Mouse (Mus musculus) heart, embryonic 15.5 days (tissue): ENCODE measurements around the gene Ccdc113. TPM values are rescaled to one million over a fixed set of nuclear protein-coding genes. Genes with fewer than 3 reads are reported as not detected.

Source experiments
- ATAC-seq: fragments of 200-750 bp; cut with Nextera tagmentation; replicated peaks from 2 replicates; pipeline ENCODE4 v1.8.0; 2017; ENCODE audit warnings: low read depth, moderate TSS enrichment; ENCODE audit not compliant: insufficient number of reproducible peaks, insufficient read depth, low FRiP score
- H3K27ac ChIP-seq: fragments of 300-500 bp; sonication (generic); 2 replicates; pipeline ENCODE4 v1.5.1; 2015; ENCODE audit warnings: mild to moderate bottlenecking, inconsistent platforms
- H3K27me3 ChIP-seq: fragments of 300-500 bp; sonication (generic); 2 replicates; pipeline ENCODE4 v1.6.1; 2015; ENCODE audit warnings: inconsistent platforms
- H3K36me3 ChIP-seq: fragments of 300-500 bp; sonication (generic); 2 replicates; pipeline ENCODE4 v1.6.1; 2015; ENCODE audit warnings: mild to moderate bottlenecking, inconsistent platforms
- H3K4me1 ChIP-seq: fragments of 300-500 bp; sonication (generic); replicated peaks from 2 replicates; pipeline ENCODE4 v1.6.1; 2015; ENCODE audit warnings: inconsistent platforms
- H3K4me2 ChIP-seq: fragments of 300-500 bp; sonication (generic); 2 replicates; pipeline ENCODE4 v1.6.1; 2015; ENCODE audit warnings: inconsistent platforms, mild to moderate bottlenecking, moderate library complexity
- H3K4me3 ChIP-seq: fragments of 300-500 bp; sonication (generic); 2 replicates; pipeline ENCODE4 v1.5.1; 2015; ENCODE audit warnings: mild to moderate bottlenecking, inconsistent platforms
- H3K9ac ChIP-seq: fragments of 300-500 bp; sonication (generic); 2 replicates; pipeline ENCODE4 v1.6.1; 2015; ENCODE audit warnings: mild to moderate bottlenecking, inconsistent platforms
- H3K9me3 ChIP-seq: fragments of 300-500 bp; sonication (generic); replicated peaks from 2 replicates; pipeline ENCODE4 v1.6.1; 2016; ENCODE audit warnings: inconsistent platforms
- WGBS: fragments of 180-500 bp; shearing (Covaris S2); methylation state at CpG from one replicate; pipeline ENCODE4 v1.1.7; 2015; ENCODE audit warnings: mixed read lengths; 5-methylcytosine and 5-hydroxymethylcytosine counted together
- polyA plus RNA-seq: library from polyadenylated mRNA; unstranded; fragments of >200 nt; fragmentation: Nextera tagmentation; extraction: Ambion mirVana; gene quantifications from 2 replicates; pipeline ENCODE4 v1.2.1, GENCODE M21; 2015

Gene Ccdc113
- polyA plus RNA-seq, 1 experiment from 2014 or later, result 2.9 TPM

GRCm38 (mm10) chr8:95607210-95607609 lies 73.3 kb downstream of the Ccdc113 start:
- H3K4me1 ChIP-seq, result peaks cover 10% of the 10 kb centered on the region; the same call in 1 of the 2 replicates
- no peaks in the 10 kb centered on the region; the same call in 1 of the 2 replicates for H3K27me3 ChIP-seq
- no peak for ATAC-seq
- peak overlapping the region; percentile 65 for H3K27ac ChIP-seq
- peak overlapping the region; percentile 26 for H3K4me2 ChIP-seq
- H3K4me3 ChIP-seq, result no peak overlapping the region
- 31% methylated on average over 9 of the region's 9 CpGs for WGBS
- H3K36me3 ChIP-seq, result no peaks in the 10 kb centered on the region
- no peaks in the 10 kb centered on the region for H3K9me3 ChIP-seq
- H3K9ac ChIP-seq, result no peak overlapping the region

Other genes with a start within 250 kb of the Ccdc113 start
- gene Cngb1, start 227.5 kb upstream of the Ccdc113 start, polyA plus RNA-seq, result 0.49 and 1.1 TPM in 2 replicates
- gene Tepp, start 223.5 kb upstream of the Ccdc113 start, polyA plus RNA-seq, result 0.29 TPM in 1 of 2 replicates, not detected in the other
- 4.9 and 7.3 TPM in 2 replicates for gene Zfp319, start 202.1 kb upstream of the Ccdc113 start, polyA plus RNA-seq
- 26.7 and 32.0 TPM in 2 replicates for gene Usb1, start 201.8 kb upstream of the Ccdc113 start, polyA plus RNA-seq
- gene Mmp15, start 181.8 kb upstream of the Ccdc113 start, polyA plus RNA-seq, result 35.2 and 42.8 TPM in 2 replicates
- 146 and 147 TPM in 2 replicates for gene Cfap20, start 99.2 kb upstream of the Ccdc113 start, polyA plus RNA-seq
- 4.8 and 6.4 TPM in 2 replicates for gene Csnk2a2, start 44.0 kb upstream of the Ccdc113 start, polyA plus RNA-seq
- gene Prss54, start 42.3 kb downstream of the Ccdc113 start, polyA plus RNA-seq, result not detected in 2 replicates
- gene Gins3, start 99.4 kb downstream of the Ccdc113 start, polyA plus RNA-seq, result 13.2 and 13.5 TPM in 2 replicates
- gene Ndrg4, start 142.9 kb downstream of the Ccdc113 start, polyA plus RNA-seq, result 295 and 301 TPM in 2 replicates
- gene Setd6, start 181.8 kb downstream of the Ccdc113 start, polyA plus RNA-seq, result 12.2 and 17.3 TPM in 2 replicates